Mouse (Mus musculus): ENCODE measurements at regions not wholly inside any gene's neighbourhood (a gene's known extent, or its start where the extent isn't known, plus 50 kb on each side); places are given as distances from the start of the nearest gene placed in this dataset.
A peak's percentile ranks its signal among the peaks of the same experiment; 100 is the strongest.
"Not testable (repeated sequence)": the region's sequence is repeated elsewhere in the genome, so short reads cannot be mapped to it uniquely, and the experiment has no call there.

GRCm38 (mm10) chr14:71588694-71589240, 902.9 kb downstream of the Gm9195 start:
- 50% methylated on average over 1 of the region's 1 CpGs for WGBS
- Histone ChIP-seq H3K4me3 (replicated peaks; ENCODE audit: low read length) (no peak overlapping the region), H3K4me1 (replicated peaks; ENCODE audit: control insufficient read depth, insufficient read depth, low read length) (no peaks in the 10 kb centered on the region), H3K27ac (ENCODE audit: low read length) (no peak overlapping the region), H3K4me2 (ENCODE audit: low read length) (no peak overlapping the region), H3K27me3 (replicated peaks; ENCODE audit: control insufficient read depth, insufficient read depth, low read length) (no peaks in the 10 kb centered on the region), H3K9me3 (ENCODE audit: control insufficient read depth, low read length) (no peaks in the 10 kb centered on the region), H3K36me3 (ENCODE audit: control insufficient read depth, insufficient read depth) (no peaks in the 10 kb centered on the region), H3K9ac (replicated peaks; ENCODE audit: low read depth, low read length) (no peak overlapping the region)
- ATAC-seq: no peak

GRCm38 (mm10) chr14:71588006-71588405, 903.6 kb downstream of the Gm9195 start:
- Histone ChIP-seq H3K27ac (ENCODE audit: low read length) (no peak overlapping the region), H3K4me2 (ENCODE audit: low read length) (no peak overlapping the region), H3K36me3 (ENCODE audit: control insufficient read depth, insufficient read depth) (no peaks in the 10 kb centered on the region), H3K4me3 (replicated peaks; ENCODE audit: low read length) (no peak overlapping the region), H3K27me3 (replicated peaks; ENCODE audit: control insufficient read depth, insufficient read depth, low read length) (no peaks in the 10 kb centered on the region), H3K4me1 (replicated peaks; ENCODE audit: control insufficient read depth, insufficient read depth, low read length) (no peaks in the 10 kb centered on the region), H3K9me3 (ENCODE audit: control insufficient read depth, low read length) (no peaks in the 10 kb centered on the region), H3K9ac (replicated peaks; ENCODE audit: low read depth, low read length) (no peak overlapping the region)
- no peak for ATAC-seq

- H3K27ac ChIP-seq (ENCODE audit: low read length): no peak overlapping the region
- H3K36me3 ChIP-seq (ENCODE audit: control insufficient read depth, insufficient read depth): no peaks in the 10 kb centered on the region
- no peak overlapping the region for H3K4me3 ChIP-seq (replicated peaks; ENCODE audit: low read length)
- WGBS: 55% methylated on average over 3 of the region's 3 CpGs
- no peak overlapping the region for H3K9ac ChIP-seq (replicated peaks; ENCODE audit: low read depth, low read length)
- H3K4me2 ChIP-seq (ENCODE audit: low read length): no peak overlapping the region
- no peaks in the 10 kb centered on the region for H3K4me1 ChIP-seq (replicated peaks; ENCODE audit: control insufficient read depth, insufficient read depth, low read length)
- no peak for ATAC-seq
- no peaks in the 10 kb centered on the region for H3K27me3 ChIP-seq (replicated peaks; ENCODE audit: control insufficient read depth, insufficient read depth, low read length)
- H3K9me3 ChIP-seq (ENCODE audit: control insufficient read depth, low read length): no peaks in the 10 kb centered on the region
These were observed 926.8 kb downstream of the Gm9195 start for GRCm38 (mm10) chr14:71564816-71565215.

- no peaks in the 10 kb centered on the region for H3K9me3 ChIP-seq (ENCODE audit: control insufficient read depth, low read length)
- H3K4me2 ChIP-seq (ENCODE audit: low read length): no peak overlapping the region
- 43% methylated on average over 4 of the region's 4 CpGs for WGBS
- no peak overlapping the region for H3K9ac ChIP-seq (replicated peaks; ENCODE audit: low read depth, low read length)
- peak; percentile 73 for ATAC-seq
- H3K4me1 ChIP-seq (replicated peaks; ENCODE audit: control insufficient read depth, insufficient read depth, low read length): no peaks in the 10 kb centered on the region
- no peaks in the 10 kb centered on the region for H3K27me3 ChIP-seq (replicated peaks; ENCODE audit: control insufficient read depth, insufficient read depth, low read length)
- no peak overlapping the region for H3K4me3 ChIP-seq (replicated peaks; ENCODE audit: low read length)
- H3K36me3 ChIP-seq (ENCODE audit: control insufficient read depth, insufficient read depth): no peaks in the 10 kb centered on the region
- no peak overlapping the region for H3K27ac ChIP-seq (ENCODE audit: low read length)
These were observed 929.7 kb downstream of the Gm9195 start for GRCm38 (mm10) chr14:71561906-71562305.

- not testable (repeated sequence) for H3K27ac ChIP-seq (ENCODE audit: low read length)
These were observed 937.3 kb downstream of the Gm9195 start for GRCm38 (mm10) chr14:71554324-71554723.

GRCm38 (mm10) chr14:71543580-71543979, 943.9 kb upstream of the Fam160b2 start:
- 86% methylated on average over 3 of the region's 3 CpGs for WGBS
- Histone ChIP-seq H3K27ac (ENCODE audit: low read length) (no peak overlapping the region), H3K4me3 (replicated peaks; ENCODE audit: low read length) (no peak overlapping the region), H3K36me3 (ENCODE audit: control insufficient read depth, insufficient read depth) (no peaks in the 10 kb centered on the region), H3K9ac (replicated peaks; ENCODE audit: low read depth, low read length) (no peak overlapping the region), H3K27me3 (replicated peaks; ENCODE audit: control insufficient read depth, insufficient read depth, low read length) (no peaks in the 10 kb centered on the region), H3K4me2 (ENCODE audit: low read length) (no peak overlapping the region), H3K9me3 (ENCODE audit: control insufficient read depth, low read length) (no peaks in the 10 kb centered on the region), H3K4me1 (replicated peaks; ENCODE audit: control insufficient read depth, insufficient read depth, low read length) (no peaks in the 10 kb centered on the region)
- ATAC-seq: no peak

More at GRCm38 (mm10) chr14:71554324-71554723, 937.3 kb downstream of the Gm9195 start:
- not testable (repeated sequence) for H3K27me3 ChIP-seq (replicated peaks; ENCODE audit: control insufficient read depth, insufficient read depth, low read length); H3K4me1 ChIP-seq (replicated peaks; ENCODE audit: control insufficient read depth, insufficient read depth, low read length); H3K4me2 ChIP-seq (ENCODE audit: low read length); H3K9ac ChIP-seq (replicated peaks; ENCODE audit: low read depth, low read length); ATAC-seq; H3K36me3 ChIP-seq (ENCODE audit: control insufficient read depth, insufficient read depth); H3K4me3 ChIP-seq (replicated peaks; ENCODE audit: low read length); H3K9me3 ChIP-seq (ENCODE audit: control insufficient read depth, low read length)
- WGBS: 93% methylated on average over 2 of the region's 3 CpGs

GRCm38 (mm10) chr14:71532074-71532659, 932.5 kb upstream of the Fam160b2 start:
- WGBS: 79% methylated on average over 11 of the region's 11 CpGs
- H3K27me3 ChIP-seq (replicated peaks; ENCODE audit: control insufficient read depth, insufficient read depth, low read length): no peaks in the 10 kb centered on the region
- no peak overlapping the region for H3K4me3 ChIP-seq (replicated peaks; ENCODE audit: low read length)
- no peak overlapping the region for H3K27ac ChIP-seq (ENCODE audit: low read length)
- H3K4me2 ChIP-seq (ENCODE audit: low read length): no peak overlapping the region
- no peaks in the 10 kb centered on the region for H3K36me3 ChIP-seq (ENCODE audit: control insufficient read depth, insufficient read depth)
- no peak overlapping the region for H3K9ac ChIP-seq (replicated peaks; ENCODE audit: low read depth, low read length)
- no peaks in the 10 kb centered on the region for H3K4me1 ChIP-seq (replicated peaks; ENCODE audit: control insufficient read depth, insufficient read depth, low read length)
- H3K9me3 ChIP-seq (ENCODE audit: control insufficient read depth, low read length): no peaks in the 10 kb centered on the region
- ATAC-seq: no peak

- Histone ChIP-seq H3K4me3 (replicated peaks; ENCODE audit: low read length) (no peak overlapping the region), H3K9me3 (ENCODE audit: control insufficient read depth, low read length) (no peaks in the 10 kb centered on the region), H3K4me2 (ENCODE audit: low read length) (no peak overlapping the region), H3K4me1 (replicated peaks; ENCODE audit: control insufficient read depth, insufficient read depth, low read length) (no peaks in the 10 kb centered on the region), H3K36me3 (ENCODE audit: control insufficient read depth, insufficient read depth) (no peaks in the 10 kb centered on the region), H3K9ac (replicated peaks; ENCODE audit: low read depth, low read length) (no peak overlapping the region), H3K27ac (ENCODE audit: low read length) (no peak overlapping the region), H3K27me3 (replicated peaks; ENCODE audit: control insufficient read depth, insufficient read depth, low read length) (no peaks in the 10 kb centered on the region)
- 77% methylated on average over 2 of the region's 2 CpGs for WGBS
- ATAC-seq: no peak
These were observed 931.7 kb upstream of the Fam160b2 start for GRCm38 (mm10) chr14:71531298-71531697.

- H3K9ac ChIP-seq (replicated peaks; ENCODE audit: low read depth, low read length): no peak overlapping the region
- 80% methylated on average over 6 of the region's 6 CpGs for WGBS
- H3K36me3 ChIP-seq (ENCODE audit: control insufficient read depth, insufficient read depth): no peaks in the 10 kb centered on the region
- H3K27me3 ChIP-seq (replicated peaks; ENCODE audit: control insufficient read depth, insufficient read depth, low read length): no peaks in the 10 kb centered on the region
- H3K4me3 ChIP-seq (replicated peaks; ENCODE audit: low read length): no peak overlapping the region
- H3K27ac ChIP-seq (ENCODE audit: low read length): no peak overlapping the region
- no peaks in the 10 kb centered on the region for H3K4me1 ChIP-seq (replicated peaks; ENCODE audit: control insufficient read depth, insufficient read depth, low read length)
- no peaks in the 10 kb centered on the region for H3K9me3 ChIP-seq (ENCODE audit: control insufficient read depth, low read length)
- no peak for ATAC-seq
- H3K4me2 ChIP-seq (ENCODE audit: low read length): no peak overlapping the region
These were observed 930.8 kb upstream of the Fam160b2 start for GRCm38 (mm10) chr14:71530421-71530820.

GRCm38 (mm10) chr14:71518541-71518940, 918.9 kb upstream of the Fam160b2 start:
- H3K27ac ChIP-seq (ENCODE audit: low read length): no peak overlapping the region
- 61% methylated on average over 2 of the region's 2 CpGs for WGBS
- ATAC-seq: no peak

More at GRCm38 (mm10) chr14:71518541-71518940, 918.9 kb upstream of the Fam160b2 start:
- no peaks in the 10 kb centered on the region for H3K9me3 ChIP-seq (ENCODE audit: control insufficient read depth, low read length)
- H3K4me3 ChIP-seq (replicated peaks; ENCODE audit: low read length): no peak overlapping the region
- H3K4me1 ChIP-seq (replicated peaks; ENCODE audit: control insufficient read depth, insufficient read depth, low read length): no peaks in the 10 kb centered on the region
- no peak overlapping the region for H3K4me2 ChIP-seq (ENCODE audit: low read length)
- H3K9ac ChIP-seq (replicated peaks; ENCODE audit: low read depth, low read length): no peak overlapping the region
- no peaks in the 10 kb centered on the region for H3K27me3 ChIP-seq (replicated peaks; ENCODE audit: control insufficient read depth, insufficient read depth, low read length)
- H3K36me3 ChIP-seq (ENCODE audit: control insufficient read depth, insufficient read depth): no peaks in the 10 kb centered on the region

All from forebrain, embryonic 16.5 days (tissue).